Mouse (Mus musculus) adrenal gland, adult 18-20 months (tissue): ENCODE results near the gene Cdc42ep2. TPM values are rescaled to one million over a fixed set of nuclear protein-coding genes. Genes with fewer than 3 reads are reported as not detected.

Experiments used
- DNase-seq, 2 experiments: peaks; one replicate each; pipeline ENCODE4 v3.0.0; 2021 to 2022; ENCODE audit warnings: low spot score in 2 of 2
- long read RNA-seq, 2 experiments: library from polyadenylated mRNA; stranded (forward); transcript quantifications; one replicate each; pipeline ENCODE4 v2.0.0; 2021
- total RNA-seq, 2 experiments: library from RNA; stranded (reverse); gene quantifications; 1 replicate in 1 of 2; 2 replicates in 1 of 2; pipeline ENCODE4 v1.2.3; 2021

Cdc42ep2 gene
- total RNA-seq: 1 to 10 TPM; 5.2 to 8.0 TPM
- long read RNA-seq, experiment 1, transcript Cdc42ep2-201 (2 exons, 3,411 nt): major isoform, 9 of 9 reads
- long read RNA-seq, experiment 1, partial matches to known transcripts: 0 of 9 reads
- long read RNA-seq, experiment 1, other reads (novel, unspliced or antisense): 0 of 9 reads
- long read RNA-seq, experiment 2, transcript Cdc42ep2-201 (2 exons, 3,411 nt): major isoform, 13 of 15 reads
- long read RNA-seq, experiment 2, partial matches to known transcripts: 0 of 15 reads
- long read RNA-seq, experiment 2, other reads (novel, unspliced or antisense): 2 of 15 reads

DNA sequence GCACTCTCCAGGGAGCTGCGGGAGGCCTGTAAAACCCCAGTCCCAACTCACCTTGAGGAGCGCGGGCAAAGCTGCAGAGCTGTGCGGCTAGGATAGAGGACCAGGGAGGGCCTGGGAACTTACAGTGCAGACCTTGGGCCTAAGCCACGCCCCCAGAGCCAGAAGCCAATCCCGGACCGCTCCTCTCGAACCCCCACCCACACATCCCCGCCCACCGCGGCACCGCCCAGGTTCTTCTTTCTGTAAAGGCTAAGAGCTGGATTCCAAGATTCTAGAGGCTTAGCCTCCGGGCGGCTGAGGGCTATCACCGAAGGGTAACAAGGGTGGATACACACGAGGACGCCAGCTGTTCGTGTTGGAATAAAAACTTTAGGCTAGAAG is at the start of gene Cdc42ep2:
TSS of gene Cdc42ep2 (minus strand) at position 104 of the 381 bp plus-strand sequence.
- DNase-seq: peak; percentile 94 to 95

DNA sequence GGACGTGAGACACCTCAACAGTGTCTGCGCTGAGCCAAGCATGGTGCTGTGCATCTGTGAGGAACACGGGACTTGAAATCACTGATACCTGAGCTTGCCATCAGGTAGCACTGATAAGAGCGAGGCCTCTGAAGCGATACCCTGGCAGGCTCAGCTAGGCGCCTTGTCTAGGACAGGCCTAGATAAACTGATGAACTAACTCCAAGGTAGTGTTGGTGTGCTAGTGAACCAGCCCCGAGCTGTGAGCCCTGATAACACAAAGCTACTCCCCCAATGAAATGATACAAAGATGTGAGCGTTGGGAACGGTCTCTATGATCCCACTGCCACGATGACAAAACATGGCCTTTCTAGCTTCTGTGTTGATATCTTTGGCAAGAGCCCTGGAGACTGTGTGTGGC is 43.0 kb upstream of the Cdc42ep2 start:
- DNase-seq: no peak

DNA sequence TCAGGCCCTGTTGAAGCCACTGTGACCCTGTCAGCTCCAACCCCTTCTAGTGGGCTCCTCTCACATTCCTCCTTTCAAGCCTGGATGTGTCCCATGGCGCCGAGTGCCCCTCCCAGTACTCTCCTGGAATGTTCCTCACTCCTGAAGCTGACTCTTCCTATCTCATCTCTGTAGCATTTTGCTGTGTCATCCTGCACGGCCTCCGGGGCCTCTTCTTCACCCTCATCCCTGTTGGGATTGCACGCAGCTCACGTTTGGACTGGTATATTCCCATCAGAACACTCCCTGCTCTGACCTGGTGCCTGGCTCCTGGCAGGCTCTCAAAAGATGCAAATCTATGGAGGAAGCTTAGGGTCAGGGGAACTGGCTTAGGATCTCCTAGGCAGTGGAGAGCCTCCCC is 42.2 kb upstream of the Cdc42ep2 start:
- DNase-seq: no peak

DNA sequence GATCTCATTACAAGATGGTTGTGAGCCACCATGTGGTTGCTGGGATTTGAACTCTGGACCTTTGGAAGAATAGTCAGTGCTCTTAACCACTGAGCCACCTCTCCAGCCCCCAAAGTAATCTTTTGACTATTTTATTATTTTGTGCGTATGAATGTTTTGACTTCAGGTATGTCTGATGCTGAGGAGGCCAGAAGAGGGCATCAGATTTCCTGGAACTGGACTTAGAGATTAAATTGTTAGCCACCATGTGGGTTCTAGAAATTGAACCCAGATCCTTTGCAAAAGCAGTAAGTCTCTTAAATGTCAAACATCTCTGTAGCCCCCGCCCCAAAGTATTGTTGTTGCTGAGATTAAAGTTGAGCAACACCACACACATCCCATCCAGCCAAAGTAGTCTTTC is 41.3 kb upstream of the Cdc42ep2 start:
- DNase-seq: no peak

DNA sequence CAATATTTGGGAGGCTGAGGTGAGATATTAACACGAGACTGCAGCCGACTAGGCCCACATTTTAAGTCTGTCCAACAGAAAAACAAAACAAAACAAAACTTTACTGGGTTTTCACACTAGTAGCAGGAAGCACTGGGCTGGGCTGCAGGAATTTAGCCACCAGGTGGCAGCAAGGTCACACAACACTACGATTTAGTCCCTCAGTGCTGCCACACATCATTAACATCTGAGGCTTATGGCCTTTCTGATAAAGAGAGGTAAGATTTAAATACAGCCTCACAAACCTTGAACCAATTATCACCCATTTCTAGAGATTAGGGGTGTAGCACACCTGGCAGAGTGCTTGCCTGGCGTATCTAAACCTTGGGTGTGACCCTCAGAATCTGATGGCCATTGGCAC is 40.7 kb upstream of the Cdc42ep2 start:
- DNase-seq: peak; percentile 68 to 74

DNA sequence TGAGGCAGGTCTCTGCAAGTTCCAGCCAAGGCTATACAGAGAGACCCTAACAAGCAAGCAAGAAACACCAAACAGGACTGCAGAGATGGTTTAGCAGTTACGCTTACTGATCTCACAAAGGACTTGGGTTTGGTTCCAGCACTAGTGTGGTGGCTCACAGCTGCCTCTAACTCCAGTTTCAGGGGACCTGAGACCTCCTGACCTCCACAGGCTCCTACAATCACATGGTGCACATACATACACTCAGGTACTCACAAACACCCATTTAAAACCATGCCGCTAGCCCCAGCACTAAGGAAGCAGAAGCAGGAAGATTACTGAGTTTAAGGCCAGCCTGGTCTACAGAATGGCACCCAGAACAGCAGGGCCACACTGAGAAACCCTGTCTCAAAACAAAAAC is 40.2 kb upstream of the Cdc42ep2 start:
- DNase-seq: no peak

DNA sequence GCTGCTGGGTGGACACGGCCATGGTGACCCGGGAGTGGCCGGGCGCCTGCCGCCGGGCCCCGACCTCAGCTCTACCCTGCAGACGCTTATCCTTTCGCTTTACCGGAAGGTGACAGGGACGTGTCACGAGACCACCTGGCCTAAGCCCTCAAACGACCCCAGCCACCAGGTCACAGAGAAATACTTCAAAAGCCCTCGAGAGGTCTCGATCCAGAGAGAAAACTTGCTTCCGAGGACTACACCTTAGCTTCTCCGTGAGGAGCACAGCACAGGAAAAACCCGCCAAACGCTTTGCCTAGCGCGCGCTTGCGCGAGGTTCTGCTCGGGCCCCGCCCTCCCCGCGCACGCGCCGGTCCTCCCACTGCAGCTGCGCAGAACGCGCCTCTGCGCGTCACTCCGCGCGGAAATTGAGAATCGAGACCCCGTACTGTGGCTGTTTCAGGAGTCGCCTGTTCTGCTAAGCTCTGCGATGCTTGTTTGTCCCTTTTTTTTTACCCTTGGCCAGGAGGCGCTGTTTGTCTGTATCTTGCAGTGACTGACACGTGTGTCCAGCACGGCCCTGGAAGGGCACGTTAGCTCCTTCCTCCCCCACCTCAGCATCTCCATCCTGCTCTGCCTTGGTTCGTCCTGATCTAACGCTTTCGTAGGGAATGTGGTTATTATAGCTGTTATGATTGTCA is 39.4 kb upstream of the Cdc42ep2 start, which contains the start of gene Pola2:
TSS of gene Pola2 (minus strand) at position 320 of the 680 bp plus-strand sequence.
- peak; percentile 88 to 91 for DNase-seq

DNA sequence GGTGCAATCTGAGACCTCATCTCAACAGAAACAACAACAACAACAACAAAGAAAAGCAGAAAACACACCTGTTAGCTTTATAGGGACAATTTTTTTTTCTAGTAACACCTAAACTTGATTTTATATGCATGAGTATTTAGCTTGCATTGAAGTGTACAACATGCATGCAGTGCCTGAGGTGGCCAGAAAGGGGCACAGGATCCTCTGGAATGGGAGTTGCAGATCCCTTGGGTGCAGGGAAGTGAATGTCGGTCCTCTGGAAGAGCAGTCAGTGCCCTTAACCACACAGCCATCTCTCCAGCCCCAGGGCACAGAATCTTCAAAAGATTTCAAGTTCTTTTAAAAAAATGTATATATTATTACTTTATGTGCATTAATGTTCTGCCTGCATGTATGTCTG is 38.0 kb upstream of the Cdc42ep2 start:
- no peak for DNase-seq

DNA sequence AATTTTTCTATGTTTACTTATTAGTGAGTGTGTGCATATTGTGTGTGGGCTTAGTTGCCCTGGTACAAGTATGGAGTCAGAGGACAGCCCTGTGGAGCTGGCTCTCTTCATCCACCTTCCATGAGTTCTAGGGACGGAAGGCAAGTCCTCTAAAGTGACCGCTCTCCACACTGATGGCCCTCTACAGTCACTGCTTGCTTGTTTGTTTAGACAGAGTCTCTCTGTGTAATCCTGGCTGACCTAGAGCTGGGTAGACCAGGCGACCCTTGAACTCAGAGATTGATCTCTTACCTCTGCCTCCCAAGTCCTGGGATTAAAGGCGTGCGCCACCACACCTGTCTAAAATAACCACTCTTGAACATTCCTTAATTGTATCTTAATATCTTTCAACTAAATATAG is 32.8 kb upstream of the Cdc42ep2 start:
- DNase-seq: no peak

DNA sequence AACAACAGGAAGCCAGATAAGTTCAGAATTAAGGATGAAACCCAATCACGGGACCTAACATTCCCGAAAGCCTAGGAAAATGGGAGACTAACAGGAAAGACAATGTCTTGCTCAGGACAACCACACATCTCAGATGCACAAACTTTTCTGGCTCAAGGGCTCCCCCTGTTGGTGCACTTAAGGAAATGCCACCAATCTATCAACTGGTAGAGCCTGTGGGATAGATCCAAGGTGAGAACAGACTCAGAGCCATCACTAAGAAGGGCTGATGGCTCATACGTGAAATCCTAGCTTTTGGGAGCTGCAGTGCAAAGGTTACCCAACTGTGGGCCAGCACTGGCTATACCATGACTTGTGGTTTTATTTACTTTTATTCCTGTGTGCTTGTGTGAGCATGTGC is 32.1 kb upstream of the Cdc42ep2 start:
- DNase-seq: peak; percentile 82 to 87

DNA sequence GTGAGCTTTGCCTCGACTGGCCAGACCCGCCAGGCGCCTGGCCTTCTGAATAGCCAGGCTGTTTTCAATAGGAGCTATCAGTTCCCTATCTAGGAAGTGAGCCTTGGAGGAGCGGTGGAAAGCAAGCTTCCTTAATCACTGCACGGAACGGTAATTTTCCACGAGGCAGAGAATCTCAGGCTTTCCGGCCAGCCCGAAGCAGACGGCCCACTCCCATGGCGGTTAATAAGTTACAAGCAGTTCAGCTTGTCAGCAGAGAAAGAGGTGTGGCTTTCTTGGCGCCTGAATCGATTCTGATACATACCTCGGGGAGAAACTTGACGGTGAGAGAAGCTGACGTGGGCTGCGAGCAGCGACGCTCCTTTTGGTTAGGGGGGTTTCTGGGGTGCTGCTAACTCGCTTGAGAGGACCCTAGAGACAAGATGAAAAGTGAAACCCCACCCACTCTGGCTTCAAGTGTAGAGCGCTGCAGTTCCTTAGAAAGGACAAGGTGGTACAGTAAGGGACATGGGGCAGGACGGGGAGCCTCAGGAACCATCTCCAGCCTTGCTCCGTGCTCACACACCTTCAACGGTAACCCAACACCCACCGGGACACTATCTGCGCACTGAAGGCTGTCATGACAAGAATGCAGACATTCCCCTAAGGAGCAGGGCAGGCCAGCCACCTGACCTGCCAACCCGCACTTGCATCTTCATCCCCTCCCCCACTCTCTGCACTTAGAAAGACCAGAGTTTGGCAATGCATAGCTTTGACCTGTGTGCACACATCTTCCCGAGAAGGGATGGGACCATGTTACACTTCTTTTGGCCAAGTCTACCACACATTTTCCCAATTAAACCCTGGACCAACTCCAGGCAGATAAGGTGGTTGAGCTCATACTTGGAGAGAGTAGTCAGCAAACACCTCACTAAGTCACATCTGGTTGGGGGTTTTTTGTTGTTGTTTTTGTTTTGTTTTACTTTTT is 31.4 kb upstream of the Cdc42ep2 start:
- DNase-seq: peak in 1 of 2 experiments; percentile 36

DNA sequence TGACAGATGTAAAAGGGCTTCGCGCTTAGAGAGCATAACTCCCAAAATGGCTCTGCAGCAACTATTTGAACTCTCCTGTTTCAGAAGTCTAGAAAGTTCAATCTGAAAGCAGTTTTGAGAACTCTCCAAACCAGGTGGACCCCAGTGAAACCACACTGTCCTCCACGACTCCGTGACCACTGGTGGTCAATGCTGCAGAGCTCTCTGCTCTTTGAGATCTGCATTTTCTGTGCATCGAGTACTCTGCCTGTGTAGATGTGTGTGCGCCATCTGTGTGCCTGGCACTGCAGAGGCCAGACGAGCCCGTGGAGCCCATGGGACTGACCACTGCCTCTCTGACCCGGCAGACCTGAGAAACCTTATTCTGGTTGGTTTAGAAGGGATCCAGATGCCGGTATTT is 30.3 kb upstream of the Cdc42ep2 start:
- DNase-seq: no peak

DNA sequence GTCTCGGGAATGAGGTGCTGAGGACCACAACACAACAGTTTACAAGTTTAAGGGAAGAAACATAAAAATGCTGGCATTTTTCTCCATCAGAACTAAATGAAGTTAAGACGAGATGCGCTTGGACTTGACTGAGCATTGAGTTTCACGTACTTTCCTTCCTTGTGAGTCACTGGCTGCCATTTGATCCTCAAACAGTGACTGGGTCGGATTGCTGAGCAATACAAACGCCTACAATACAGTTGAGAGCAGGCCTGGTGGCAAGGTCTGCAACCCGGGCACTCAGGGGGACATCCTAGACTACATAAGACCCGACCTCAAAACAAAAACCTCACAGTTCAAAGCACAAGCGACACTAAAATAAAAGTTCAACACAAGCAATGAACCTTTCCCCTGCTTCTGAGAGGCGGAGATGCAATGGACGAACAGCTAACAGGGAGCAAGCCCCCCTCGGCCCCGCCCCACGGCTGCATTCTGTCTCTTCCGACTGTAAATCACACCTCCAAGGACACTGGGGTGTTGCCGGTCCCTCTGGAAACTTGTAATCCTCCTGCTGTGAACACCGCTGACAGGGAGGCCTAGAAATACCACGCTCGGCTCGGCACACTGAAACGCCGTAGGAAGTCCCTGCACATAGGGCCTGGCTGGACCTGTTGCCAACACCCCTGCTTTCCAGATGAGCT is 29.6 kb upstream of the Cdc42ep2 start:
- DNase-seq: peak in 1 of 2 experiments; percentile 34

DNA sequence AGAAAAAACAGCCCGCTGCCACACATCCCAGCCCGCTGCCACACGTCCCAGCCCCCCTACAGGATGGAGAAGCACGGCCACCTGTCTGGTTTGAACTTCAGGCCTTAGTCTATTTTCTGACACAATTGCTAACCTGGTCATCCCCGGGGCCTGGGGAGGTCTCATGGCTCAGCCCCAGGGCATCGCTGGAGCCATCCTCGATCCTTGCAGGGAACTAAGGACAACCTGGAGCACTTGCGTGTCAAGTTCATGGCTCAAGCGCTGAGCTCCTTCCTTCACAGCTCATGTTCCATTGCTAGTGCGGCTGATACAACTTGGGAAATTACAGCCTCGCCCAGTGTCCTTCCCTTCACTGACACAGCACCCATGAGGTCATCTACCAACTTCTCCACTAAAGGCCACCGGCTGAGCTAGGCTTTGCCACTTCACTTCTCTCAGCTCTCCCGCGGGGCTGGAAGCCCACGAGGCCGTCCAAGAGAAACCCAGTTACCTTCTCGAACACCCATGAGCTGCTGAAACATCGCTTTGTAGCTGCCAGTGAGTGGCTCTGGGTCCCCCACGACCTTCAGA is 28.7 kb upstream of the Cdc42ep2 start:
- peak in 1 of 2 experiments; percentile 30 for DNase-seq

DNA sequence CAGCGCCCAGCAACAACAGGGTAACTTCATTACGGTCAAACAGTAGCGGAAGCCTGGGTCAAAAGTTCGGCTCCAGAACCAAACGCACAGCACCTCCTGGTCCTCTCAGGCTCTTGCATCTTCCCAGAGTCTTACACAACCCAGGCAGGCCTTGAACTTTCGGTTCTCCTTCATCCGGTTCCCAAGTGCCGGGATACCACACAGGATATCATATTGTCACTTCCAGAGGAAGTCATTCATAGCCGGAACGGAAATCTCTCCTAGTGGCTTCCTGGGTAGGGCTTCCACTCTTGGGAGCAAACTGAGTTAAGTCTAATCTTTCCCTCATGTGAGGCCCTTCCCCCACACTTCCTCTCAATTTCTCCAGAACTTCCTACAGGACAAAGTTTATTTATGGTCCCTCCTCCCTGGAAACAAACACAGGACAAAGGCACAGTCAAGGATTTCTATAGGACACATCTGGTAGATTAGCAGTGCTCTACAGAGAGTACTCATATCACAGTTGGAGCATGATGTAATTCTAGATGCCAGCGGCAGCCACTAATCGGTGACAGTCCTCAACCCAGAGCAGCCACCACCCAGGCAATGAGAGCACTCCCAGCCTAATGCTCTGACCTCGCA is 27.6 kb upstream of the Cdc42ep2 start:
- peak in 1 of 2 experiments; percentile 43 for DNase-seq

DNA sequence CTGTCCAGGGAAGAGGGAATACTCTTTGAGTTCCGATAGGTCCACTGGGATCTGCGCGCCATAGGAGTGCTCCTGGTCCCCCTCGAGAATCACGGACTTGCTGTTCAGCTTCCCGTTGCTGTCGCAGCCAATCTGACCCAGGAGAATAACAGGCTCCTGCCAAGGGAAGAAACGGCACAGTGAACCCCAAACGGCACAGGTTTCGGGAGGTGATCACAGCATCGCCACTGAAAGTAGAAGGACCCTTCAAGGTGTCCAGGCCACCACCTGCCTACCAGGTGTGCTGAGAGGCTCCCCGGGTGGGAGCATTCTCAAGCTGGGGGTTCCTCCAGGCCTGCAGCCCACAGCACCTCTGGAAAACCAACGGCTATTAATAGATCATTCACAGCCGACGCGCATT is 27.0 kb upstream of the Cdc42ep2 start:
- DNase-seq: no peak

DNA sequence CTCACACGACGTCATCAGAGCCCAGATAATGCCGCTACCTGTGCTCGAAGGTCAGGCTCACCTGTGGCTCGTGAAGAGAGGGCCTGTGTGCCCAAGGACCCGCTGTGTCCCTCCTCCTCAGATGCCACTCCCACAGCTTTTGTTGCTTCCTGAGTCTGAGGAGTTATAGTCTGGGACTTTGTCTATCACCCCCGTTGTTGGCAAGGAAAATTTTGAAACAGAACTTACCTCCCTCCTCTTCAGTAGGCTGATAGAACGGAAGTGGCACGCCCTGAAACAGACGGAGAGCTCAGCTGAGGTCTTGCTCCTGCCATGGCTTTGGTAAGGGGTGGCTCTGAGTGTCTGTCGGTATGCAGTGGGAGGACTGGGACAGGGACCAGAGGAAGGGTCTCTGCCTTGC is 25.6 kb upstream of the Cdc42ep2 start:
- DNase-seq: no peak

DNA sequence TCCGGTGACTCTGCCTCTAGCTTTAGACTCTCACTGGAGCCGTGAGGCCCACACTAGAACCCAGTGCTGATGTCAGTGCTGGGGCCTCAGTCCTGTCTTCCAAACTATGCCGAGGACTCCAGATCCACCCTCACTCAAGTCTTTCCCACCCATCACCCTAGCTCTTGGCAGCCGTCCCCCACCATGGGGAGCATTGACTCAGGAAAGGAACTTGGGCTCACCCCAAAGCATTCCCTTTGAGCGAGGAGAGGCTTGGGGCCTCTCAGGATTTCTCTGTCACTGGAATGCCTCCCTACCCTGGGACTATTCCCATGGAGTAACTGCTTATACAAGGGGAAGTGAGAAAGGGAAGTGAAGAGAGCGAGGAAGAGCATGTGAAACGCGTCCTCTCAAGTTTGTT is 21.3 kb upstream of the Cdc42ep2 start:
- DNase-seq: peak in 1 of 2 experiments; percentile 40

DNA sequence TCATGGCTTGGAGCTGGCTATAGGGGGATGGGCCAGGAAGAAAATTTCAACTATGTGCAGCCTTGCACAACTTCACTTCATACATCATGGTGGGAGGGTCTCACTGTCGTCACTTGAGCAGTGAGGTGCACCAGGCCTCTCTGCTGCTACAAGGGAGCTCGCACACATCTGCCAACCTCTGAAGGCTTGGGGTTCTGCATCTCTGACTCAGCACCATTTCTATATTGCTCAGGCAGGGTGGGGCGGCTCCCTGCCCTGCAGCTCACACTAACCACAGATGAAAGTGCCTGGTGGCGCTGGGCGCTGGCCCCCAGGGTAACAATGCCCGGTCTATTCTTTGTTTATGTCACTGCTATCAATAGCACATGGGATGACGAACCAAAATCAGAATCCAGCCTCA is 20.4 kb upstream of the Cdc42ep2 start:
- peak in 1 of 2 experiments; percentile 23 for DNase-seq

DNA sequence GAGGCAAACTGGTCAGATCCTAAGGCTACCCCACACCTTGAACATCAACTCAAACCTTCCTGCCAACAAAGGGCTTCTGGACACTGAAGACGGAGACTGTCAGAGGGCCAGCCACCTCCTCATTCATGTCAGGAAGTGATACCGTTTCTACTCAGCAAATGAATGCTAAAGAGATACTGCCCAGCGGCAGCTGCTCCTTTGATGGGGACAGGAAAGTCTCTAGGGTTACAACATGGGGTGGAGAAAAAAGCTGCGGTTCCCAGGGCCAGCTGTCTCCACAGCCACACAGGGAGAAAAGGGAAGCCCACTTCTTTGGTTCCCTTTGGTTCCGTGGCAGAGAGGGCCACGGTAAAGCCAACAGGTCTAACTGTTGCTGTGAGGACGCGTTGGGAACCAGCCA is 19.5 kb upstream of the Cdc42ep2 start:
- no peak for DNase-seq
